Mouse (Mus musculus): ENCODE measurements around the gene Fam234a. TPM values are rescaled to one million over a fixed set of nuclear protein-coding genes. Genes with fewer than 3 reads are reported as not detected.

Gene Fam234a
- polyA plus RNA-seq, 1 experiment from 2014 or later = 48.1 TPM

GRCm38 (mm10) chr17:26168039-26168438 is 76.0 kb downstream of the Fam234a start:
- no peak overlapping the region for H3K27ac ChIP-seq (replicated peaks in 1 of 2; ENCODE audit: control insufficient read depth in 1 of 2, insufficient read depth in 1 of 2, low read depth in 2 of 2, low read length in 2 of 2)
- H3K9ac ChIP-seq (ENCODE audit: low read length) = no peak overlapping the region
- 88% methylated on average over 2 of the region's 2 CpGs for WGBS
- no peaks in the 10 kb centered on the region for H3K27me3 ChIP-seq (ENCODE audit: control insufficient read depth, insufficient read depth, low read length)
- no peak overlapping the region for H3K4me2 ChIP-seq (ENCODE audit: low read length)
- peaks cover 0 to 2% of the 10 kb centered on the region in 2 experiments; a peak in 2 of 4 replicates for H3K4me1 ChIP-seq (ENCODE audit: control insufficient read depth in 2 of 2, insufficient read depth in 2 of 2, low read length in 2 of 2)
- no peak for ATAC-seq (ENCODE audit: insufficient number of reproducible peaks, insufficient read depth, low FRiP score, low read depth)
- 0 out of 2 replicates have a peak, but pooled peaks cover under 1% of the 10 kb centered on the region for H3K36me3 ChIP-seq (ENCODE audit: control insufficient read depth, insufficient read depth, low read length)
- H3K9me3 ChIP-seq (ENCODE audit: control insufficient read depth, low read length) = no peaks in the 10 kb centered on the region
- no peak overlapping the region for H3K4me3 ChIP-seq (ENCODE audit: control insufficient read depth in 1 of 2, insufficient read depth in 1 of 2, low read depth in 1 of 2, low read length in 2 of 2)

- ATAC-seq (ENCODE audit: insufficient number of reproducible peaks, insufficient read depth, low FRiP score, low read depth) = no peak
- H3K36me3 ChIP-seq (ENCODE audit: control insufficient read depth, insufficient read depth, low read length) = no peaks in the 10 kb centered on the region
- H3K4me2 ChIP-seq (ENCODE audit: low read length) = 0 out of 2 replicates have a peak overlapping the region, but pooled peaks have one; percentile 0
- H3K9ac ChIP-seq (ENCODE audit: low read length) = no peak overlapping the region
- no peak overlapping the region; a peak in 1 of 4 replicates for H3K27ac ChIP-seq (replicated peaks in 1 of 2; ENCODE audit: control insufficient read depth in 1 of 2, insufficient read depth in 1 of 2, low read depth in 2 of 2, low read length in 2 of 2)
- no peak overlapping the region for H3K4me3 ChIP-seq (ENCODE audit: control insufficient read depth in 1 of 2, insufficient read depth in 1 of 2, low read depth in 1 of 2, low read length in 2 of 2)
- H3K27me3 ChIP-seq (ENCODE audit: control insufficient read depth, insufficient read depth, low read length) = no peaks in the 10 kb centered on the region
- 83% methylated on average over 1 of the region's 1 CpGs for WGBS
- no peaks in the 10 kb centered on the region for H3K9me3 ChIP-seq (ENCODE audit: control insufficient read depth, low read length)
- peaks cover 0 to 11% of the 10 kb centered on the region in 2 experiments; a peak in 2 of 4 replicates for H3K4me1 ChIP-seq (ENCODE audit: control insufficient read depth in 2 of 2, insufficient read depth in 2 of 2, low read length in 2 of 2)
Measured at GRCm38 (mm10) chr17:26162736-26163135, 81.3 kb downstream of the Fam234a start.

Other genes with a start within 250 kb of the Fam234a start
- 12.3 and 12.8 TPM in 2 replicates for gene Rab11fip3, start 174.7 kb downstream of the Fam234a start, polyA plus RNA-seq (2014; fragmentation: Nextera tagmentation; extraction: Ambion mirVana)
- gene Decr2, start 153.9 kb downstream of the Fam234a start, polyA plus RNA-seq (2014; fragmentation: Nextera tagmentation; extraction: Ambion mirVana) = 33.0 and 39.5 TPM in 2 replicates
- 58.5 and 68.2 TPM in 2 replicates for gene Nme4, start 148.6 kb downstream of the Fam234a start, polyA plus RNA-seq (2014; fragmentation: Nextera tagmentation; extraction: Ambion mirVana)
- 0.44 and 0.58 TPM in 2 replicates for gene Tmem8, start 130.9 kb downstream of the Fam234a start, polyA plus RNA-seq (2014; fragmentation: Nextera tagmentation; extraction: Ambion mirVana)
- gene Mrpl28, start 120.7 kb downstream of the Fam234a start, polyA plus RNA-seq (2014; fragmentation: Nextera tagmentation; extraction: Ambion mirVana) = 224 and 237 TPM in 2 replicates
- 10.9 and 11.9 TPM in 2 replicates for gene Axin1, start 105.6 kb downstream of the Fam234a start, polyA plus RNA-seq (2014; fragmentation: Nextera tagmentation; extraction: Ambion mirVana)
- gene Pdia2, start 45.2 kb downstream of the Fam234a start, polyA plus RNA-seq (2014; fragmentation: Nextera tagmentation; extraction: Ambion mirVana) = 0.20 and 0.38 TPM in 2 replicates
- gene Rgs11, start 41.3 kb downstream of the Fam234a start, polyA plus RNA-seq (2014; fragmentation: Nextera tagmentation; extraction: Ambion mirVana) = 6.1 and 6.8 TPM in 2 replicates
- 5.4 and 6.9 TPM in 2 replicates for gene Arhgdig, start 36.5 kb downstream of the Fam234a start, polyA plus RNA-seq (2014; fragmentation: Nextera tagmentation; extraction: Ambion mirVana)
- gene Luc7l, start 8.7 kb upstream of the Fam234a start, polyA plus RNA-seq (2014; fragmentation: Nextera tagmentation; extraction: Ambion mirVana) = 54.3 and 55.1 TPM in 2 replicates
- 4.5 and 4.6 TPM in 2 replicates for gene Neurl1b, start 170.6 kb upstream of the Fam234a start, polyA plus RNA-seq (2014; fragmentation: Nextera tagmentation; extraction: Ambion mirVana)